12 mouse cellular contexts compared by ENCODE assay signal in the genomic region with DNA sequence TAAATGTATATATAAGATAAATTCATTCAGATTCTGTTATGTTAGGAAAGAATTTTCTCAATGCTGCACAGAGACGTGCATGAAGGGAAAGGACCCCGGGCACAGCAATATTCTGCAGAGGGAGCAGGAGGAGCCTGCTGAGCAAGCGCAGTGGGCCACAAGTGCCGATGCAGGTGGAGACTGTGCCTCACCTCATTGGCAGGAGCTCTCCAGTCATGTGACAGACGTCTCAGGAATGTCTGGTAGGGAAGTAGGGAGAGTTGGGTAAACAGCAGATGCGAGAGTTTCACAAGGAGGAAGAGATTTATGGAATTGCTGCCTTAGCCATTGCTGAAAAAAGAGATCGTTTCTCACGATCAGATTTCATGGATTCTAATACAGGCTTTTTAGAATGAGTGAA.
A peak's percentile ranks its signal among the peaks of the same experiment; 100 is the strongest.
DNase-seq lines count a peak whose midpoint lies in the region; ATAC-seq and TF ChIP-seq lines count a peak whose summit lies in the region.
"Had no signal": no experiment of that assay in that cellular context is flagged by ENCODE, and none has a peak within 500 bp of the region (broad histone marks: within the 10 kb centered on the region; RNA-seq: fewer than 3 reads in every experiment).

No protein-coding gene starts in this region.

- H3K27me3 ChIP-seq in forebrain, embryonic 13.5 days, result no peaks in the 10 kb centered on the region
- no peaks in the 10 kb centered on the region for H3K27me3 ChIP-seq in forebrain, embryonic 10.5 days (ENCODE audit: poor library complexity, severe bottlenecking)
- H3K27me3 ChIP-seq: embryonic facial prominence, embryonic 15.5 days; limb, embryonic 12.5 days; midbrain, embryonic 12.5 days had no signal

- no peak overlapping the region for H3K4me3 ChIP-seq in forebrain, embryonic 13.5 days
- no peak overlapping the region for H3K4me3 ChIP-seq in forebrain, embryonic 10.5 days
- no peak overlapping the region for H3K4me3 ChIP-seq in lung, adult 2 months (replicated peaks; ENCODE audit: extremely low read depth, low read depth, low read length)
- H3K4me3 ChIP-seq: embryonic facial prominence, embryonic 15.5 days; limb, embryonic 12.5 days; midbrain, embryonic 12.5 days had no signal

- DNase-seq in forebrain, embryonic 10.5 days (ENCODE audit: extremely low spot score, low spot score), result no peak
- peak; percentile 26 for DNase-seq in right cerebral cortex, postnatal 14 days
- no peak for DNase-seq in right cerebral cortex, postnatal 25 days
- DNase-seq in lung, adult 2 months, result peak; percentile 46
- DNase-seq in yolk sac, embryonic 10.5 days (ENCODE audit: low spot score), result peak; percentile 40
- DNase-seq in ovary, postnatal 36 days (ENCODE audit: low spot score), result no peak
- DNase-seq in spleen, postnatal 36 days (ENCODE audit: low spot score in 2 of 2), result no peak
- DNase-seq: heart, adult 18-20 months had no signal

- H3K9me3 ChIP-seq in forebrain, embryonic 13.5 days (replicated peaks), result no peaks in the 10 kb centered on the region
- H3K9me3 ChIP-seq in forebrain, embryonic 10.5 days, result no peaks in the 10 kb centered on the region
- H3K9me3 ChIP-seq: embryonic facial prominence, embryonic 15.5 days; limb, embryonic 12.5 days; midbrain, embryonic 12.5 days had no signal

- TF ChIP-seq POLR2A in lung, adult 2 months (IDR thresholded peaks at IDR 0.05; ENCODE audit: borderline replicate concordance, extremely low read depth, low read depth, low read length), result no peak

- no peak overlapping the region for H3K9ac ChIP-seq in forebrain, embryonic 13.5 days
- H3K9ac ChIP-seq: embryonic facial prominence, embryonic 15.5 days; limb, embryonic 12.5 days; midbrain, embryonic 12.5 days had no signal

- H3K4me1 ChIP-seq in forebrain, embryonic 13.5 days, result peaks cover 60% of the 10 kb centered on the region
- H3K4me1 ChIP-seq in forebrain, embryonic 10.5 days, result peaks cover 26% of the 10 kb centered on the region
- peaks cover 2% of the 10 kb centered on the region for H3K4me1 ChIP-seq in lung, adult 2 months (ENCODE audit: control insufficient read depth, insufficient read depth, low read length)

- no peak overlapping the region for H3K27ac ChIP-seq in forebrain, embryonic 13.5 days
- H3K27ac ChIP-seq in forebrain, embryonic 10.5 days, result no peak overlapping the region
- H3K27ac ChIP-seq: embryonic facial prominence, embryonic 15.5 days; limb, embryonic 12.5 days; midbrain, embryonic 12.5 days had no signal

- 76% methylated on average over 8 of the region's 8 CpGs for WGBS in forebrain, embryonic 13.5 days
- WGBS in forebrain, embryonic 10.5 days, result 83% methylated on average over 8 of the region's 8 CpGs
- 60% methylated on average over 8 of the region's 8 CpGs for WGBS in lung, adult 2 months

- no peak for TF ChIP-seq CTCF in lung, adult 2 months (IDR thresholded peaks at IDR 0.05; ENCODE audit: insufficient read depth, low read length)

- H3K4me2 ChIP-seq in forebrain, embryonic 13.5 days, result no peak overlapping the region
- H3K4me2 ChIP-seq: embryonic facial prominence, embryonic 15.5 days; limb, embryonic 12.5 days; midbrain, embryonic 12.5 days had no signal

- H3K36me3 ChIP-seq in forebrain, embryonic 13.5 days (ENCODE audit: poor library complexity, severe bottlenecking), result no peaks in the 10 kb centered on the region
- H3K36me3 ChIP-seq in forebrain, embryonic 10.5 days (replicated peaks), result no peaks in the 10 kb centered on the region
- H3K36me3 ChIP-seq: embryonic facial prominence, embryonic 15.5 days; limb, embryonic 12.5 days; midbrain, embryonic 12.5 days had no signal

- peak; percentile 24; the same call in 1 of the 2 replicates for ATAC-seq in forebrain, embryonic 13.5 days

Comparison
In these comparisons a context has a peak if more than half of its experiments do, and no peak if none do; other contexts are left out.
1. DNase-seq: peak in right cerebral cortex, postnatal 14 days (single experiment), lung, adult 2 months (single experiment) and yolk sac, embryonic 10.5 days (single experiment); none in forebrain, embryonic 10.5 days (single experiment), right cerebral cortex, postnatal 25 days (single experiment), ovary, postnatal 36 days (single experiment) and spleen, postnatal 36 days (0 of 2).